Mouse (Mus musculus): ENCODE data around the gene Erc2. TPM values are rescaled to one million over a fixed set of nuclear protein-coding genes. Genes with fewer than 3 reads are reported as not detected.
A peak's percentile ranks its signal among the peaks of the same experiment; 100 is the strongest.

The Erc2 gene
- total RNA-seq (2021), result 100 to 1,000 TPM; 183 to 210 TPM
- long read RNA-seq, experiment 1, partial matches to known transcripts, result 29 of 59 reads
- long read RNA-seq, experiment 1, other reads (novel, unspliced or antisense), result 26 of 59 reads
- long read RNA-seq, experiment 2, full-length matches to known transcripts, result 5 of 40 reads
- long read RNA-seq, experiment 2, partial matches to known transcripts, result 8 of 40 reads
- long read RNA-seq, experiment 2, other reads (novel, unspliced or antisense), result 27 of 40 reads

GRCm38 (mm10) chr14:27622176-27622922 is at the start of gene Erc2:
TSS of gene Erc2 (plus strand) at chr14:27622428.
- DNase-seq (ENCODE audit: low spot score in 2 of 2), result peak; percentile 79 to 85

GRCm38 (mm10) chr14:27578443-27578842 is 43.8 kb upstream of the Erc2 start:
- DNase-seq (ENCODE audit: low spot score in 2 of 2), result no peak

GRCm38 (mm10) chr14:27589616-27590015 is 32.6 kb upstream of the Erc2 start:
- DNase-seq (ENCODE audit: low spot score in 2 of 2), result peak; percentile 66 to 69

GRCm38 (mm10) chr14:27592163-27592562 is 30.1 kb upstream of the Erc2 start:
- peak in 1 of 2 experiments; percentile 32 for DNase-seq (ENCODE audit: low spot score in 2 of 2)

GRCm38 (mm10) chr14:27596265-27596664 is 26.0 kb upstream of the Erc2 start:
- DNase-seq (ENCODE audit: low spot score in 2 of 2), result peak; percentile 30 to 67

GRCm38 (mm10) chr14:27602136-27602535 is 20.1 kb upstream of the Erc2 start:
- DNase-seq (ENCODE audit: low spot score in 2 of 2), result peak; percentile 16

GRCm38 (mm10) chr14:27607419-27607818 is 14.8 kb upstream of the Erc2 start:
- DNase-seq (ENCODE audit: low spot score in 2 of 2), result peak in 1 of 2 experiments; percentile 49

GRCm38 (mm10) chr14:27613766-27614165 is 8.5 kb upstream of the Erc2 start:
- no peak for DNase-seq (ENCODE audit: low spot score in 2 of 2)

- DNase-seq (ENCODE audit: low spot score in 2 of 2), result no peak
Measured at GRCm38 (mm10) chr14:27617286-27617685, 4.9 kb upstream of the Erc2 start.

GRCm38 (mm10) chr14:27621576-27621975 is 652 bp upstream of the Erc2 start:
- no peak for DNase-seq (ENCODE audit: low spot score in 2 of 2)

- DNase-seq (ENCODE audit: low spot score in 2 of 2), result no peak
Measured at GRCm38 (mm10) chr14:27622923-27623219, 643 bp downstream of the Erc2 start.

- peak; percentile 70 to 80 for DNase-seq (ENCODE audit: low spot score in 2 of 2)
Measured at GRCm38 (mm10) chr14:27623368-27623767, 1.1 kb downstream of the Erc2 start.

- DNase-seq (ENCODE audit: low spot score in 2 of 2), result no peak
Measured at GRCm38 (mm10) chr14:27628701-27629100, 6.5 kb downstream of the Erc2 start.

GRCm38 (mm10) chr14:27629369-27630012 is 7.3 kb downstream of the Erc2 start:
- no peak for DNase-seq (ENCODE audit: low spot score in 2 of 2)

GRCm38 (mm10) chr14:27630973-27631640 is 8.9 kb downstream of the Erc2 start:
- DNase-seq (ENCODE audit: low spot score in 2 of 2), result no peak

GRCm38 (mm10) chr14:27634761-27635160 is 12.5 kb downstream of the Erc2 start:
- no peak for DNase-seq (ENCODE audit: low spot score in 2 of 2)

- no peak for DNase-seq (ENCODE audit: low spot score in 2 of 2)
Measured at GRCm38 (mm10) chr14:27636556-27636955, 14.3 kb downstream of the Erc2 start.

GRCm38 (mm10) chr14:27641382-27641781 is 19.2 kb downstream of the Erc2 start:
- peak; percentile 36 to 57 for DNase-seq (ENCODE audit: low spot score in 2 of 2)

- DNase-seq (ENCODE audit: low spot score in 2 of 2), result peak in 1 of 2 experiments; percentile 48
Measured at GRCm38 (mm10) chr14:27642981-27643380, 20.8 kb downstream of the Erc2 start.

- DNase-seq (ENCODE audit: low spot score in 2 of 2), result no peak
Measured at GRCm38 (mm10) chr14:27654670-27655069, 32.4 kb downstream of the Erc2 start.

GRCm38 (mm10) chr14:27658616-27659015 is 36.4 kb downstream of the Erc2 start:
- no peak for DNase-seq (ENCODE audit: low spot score in 2 of 2)

- DNase-seq (ENCODE audit: low spot score in 2 of 2), result no peak
Measured at GRCm38 (mm10) chr14:27661466-27661865, 39.2 kb downstream of the Erc2 start.

Measured in left cerebral cortex, adult 18-20 months (tissue).